Mouse (Mus musculus) brain, adult 2 months (tissue): ENCODE measurements around the gene Celf5.

Experiments
- DNase-seq: peaks from one replicate; pipeline ENCODE4 v3.0.0; 2011; ENCODE audit warnings: low read depth, low spot score

Celf5 gene

GRCm38 (mm10) chr10:81415549-81416310 lies 66.8 kb downstream of the Celf5 start:
- DNase-seq: peak; percentile 74

GRCm38 (mm10) chr10:81415146-81415545 lies 67.4 kb downstream of the Celf5 start:
- no peak for DNase-seq

- peak; percentile 84 for DNase-seq
These were observed 67.8 kb downstream of the Celf5 start for GRCm38 (mm10) chr10:81414682-81415081.

- DNase-seq: peak; percentile 85
These were observed 68.9 kb downstream of the Celf5 start for GRCm38 (mm10) chr10:81413310-81414261.

- DNase-seq: peak; percentile 65
These were observed 69.8 kb downstream of the Celf5 start for GRCm38 (mm10) chr10:81412586-81413309.

GRCm38 (mm10) chr10:81411471-81412400 lies 70.8 kb downstream of the Celf5 start:
- DNase-seq: peak; percentile 93

- no peak for DNase-seq
These were observed 71.5 kb downstream of the Celf5 start for GRCm38 (mm10) chr10:81410981-81411380.

GRCm38 (mm10) chr10:81410350-81410749 lies 72.2 kb downstream of the Celf5 start:
- no peak for DNase-seq

- no peak for DNase-seq
These were observed 73.2 kb downstream of the Celf5 start for GRCm38 (mm10) chr10:81409330-81409729.
